Mouse (Mus musculus) kidney, adult 2 months (tissue): ENCODE results near the gene Pdilt. TPM values are rescaled to one million over a fixed set of nuclear protein-coding genes. Genes with fewer than 3 reads are reported as not detected.
A peak's percentile ranks its signal among the peaks of the same experiment; 100 is the strongest.

Experiments
- DNase-seq: peaks from one replicate; pipeline ENCODE4 v3.0.0; 2021
- H3K27ac ChIP-seq: fragments of 200-500 bp; 2 replicates; pipeline ENCODE4 v1.5.1; 2012; ENCODE audit warnings: low read depth, low read length, control low read depth, inconsistent platforms; ENCODE audit not compliant: insufficient read depth
- H3K27me3 ChIP-seq: fragments of 200-500 bp; replicated peaks from 2 replicates; pipeline ENCODE4 v1.6.1; 2012; ENCODE audit warnings: mild to moderate bottlenecking, moderate library complexity, low read length, inconsistent platforms; ENCODE audit not compliant: control insufficient read depth, insufficient read depth
- H3K36me3 ChIP-seq: fragments of 200-500 bp; 2 replicates; pipeline ENCODE4 v1.6.1; 2012; ENCODE audit warnings: mild to moderate bottlenecking, moderate library complexity, low read length, inconsistent platforms; ENCODE audit not compliant: control insufficient read depth, insufficient read depth
- H3K4me1 ChIP-seq: fragments of 200-500 bp; 2 replicates; pipeline ENCODE4 v1.6.1; 2011; ENCODE audit warnings: low read length; ENCODE audit not compliant: control insufficient read depth, insufficient read depth
- H3K4me3 ChIP-seq: fragments of 200-500 bp; 2 replicates; pipeline ENCODE4 v1.5.1; 2011; ENCODE audit warnings: mild to moderate bottlenecking, low read depth, low read length, control low read depth; ENCODE audit not compliant: insufficient read depth
- CTCF ChIP-seq: fragments of 200-500 bp; conservative IDR thresholded peaks from 2 replicates; pipeline ENCODE4 v1.5.1; 2011; ENCODE audit warnings: low read depth, mild to moderate bottlenecking, control low read depth, low read length, moderate library complexity, mixed read lengths; ENCODE audit not compliant: insufficient read depth, insufficient read length
- POLR2A ChIP-seq: fragments of 200-500 bp; IDR thresholded peaks from one replicate; pipeline ENCODE4 v1.6.1; 2011; ENCODE audit warnings: low read depth, low read length, control low read depth
- WGBS: fragments of 180-500 bp; shearing (Covaris S2); methylation state at CpG from one replicate; pipeline ENCODE4 v1.1.7; 2018; 5-methylcytosine and 5-hydroxymethylcytosine counted together
- polyA plus RNA-seq: library from polyadenylated mRNA; depleted of rRNA; stranded (reverse); fragments of >200 nt; gene quantifications from 2 replicates; pipeline ENCODE4 v1.2.3, GENCODE M21; 2012

Gene Pdilt
- polyA plus RNA-seq, 1 experiment = 2.2 TPM

- no peaks in the 10 kb centered on the region for H3K36me3 ChIP-seq
- no peaks in the 10 kb centered on the region for H3K27me3 ChIP-seq
- peaks cover 2% of the 10 kb centered on the region; the same call in 1 of the 2 replicates for H3K4me1 ChIP-seq
- peak; percentile 57 for DNase-seq
- no peak overlapping the region for H3K4me3 ChIP-seq
- H3K27ac ChIP-seq = no peak overlapping the region
- TF ChIP-seq CTCF (no peak), POLR2A (no peak)
These were observed 22.3 kb upstream of the Pdilt start for GRCm38 (mm10) chr7:119545572-119545971.

- TF ChIP-seq CTCF (no peak), POLR2A (no peak)
- no peak overlapping the region for H3K4me3 ChIP-seq
- no peak overlapping the region for H3K27ac ChIP-seq
- peaks cover 3% of the 10 kb centered on the region; the same call in 1 of the 2 replicates for H3K36me3 ChIP-seq
- WGBS = 54% methylated on average over 2 of the region's 2 CpGs
- H3K4me1 ChIP-seq = no peaks in the 10 kb centered on the region; the same call in 1 of the 2 replicates
- H3K27me3 ChIP-seq = no peaks in the 10 kb centered on the region
- no peak for DNase-seq
These were observed 19.2 kb upstream of the Pdilt start for GRCm38 (mm10) chr7:119542445-119542844.

GRCm38 (mm10) chr7:119534389-119534788 lies 11.1 kb upstream of the Pdilt start:
- no peak for DNase-seq
- H3K27me3 ChIP-seq = no peaks in the 10 kb centered on the region
- peaks cover 7% of the 10 kb centered on the region; the same call in 1 of the 2 replicates for H3K36me3 ChIP-seq
- peaks cover 12% of the 10 kb centered on the region for H3K4me1 ChIP-seq
- no peak overlapping the region for H3K27ac ChIP-seq
- H3K4me3 ChIP-seq = no peak overlapping the region
- TF ChIP-seq POLR2A (no peak), CTCF (no peak)
- WGBS = 95% methylated on average over 2 of the region's 2 CpGs

GRCm38 (mm10) chr7:119532924-119533323 lies 9.6 kb upstream of the Pdilt start:
- no peaks in the 10 kb centered on the region for H3K27me3 ChIP-seq
- H3K36me3 ChIP-seq = peaks cover 5% of the 10 kb centered on the region; the same call in 1 of the 2 replicates
- H3K4me1 ChIP-seq = peaks cover 23% of the 10 kb centered on the region
- peak overlapping the region; percentile 98 for H3K27ac ChIP-seq
- no peak overlapping the region for H3K4me3 ChIP-seq
- WGBS = 19% methylated on average over 1 of the region's 1 CpGs
- TF ChIP-seq CTCF (no peak), POLR2A (no peak)
- DNase-seq = peak; percentile 73

GRCm38 (mm10) chr7:119528617-119529016 lies 5.3 kb upstream of the Pdilt start:
- TF ChIP-seq CTCF (no peak), POLR2A (no peak)
- peaks cover 2% of the 10 kb centered on the region; the same call in 1 of the 2 replicates for H3K36me3 ChIP-seq
- no peaks in the 10 kb centered on the region for H3K27me3 ChIP-seq
- peaks cover 39% of the 10 kb centered on the region for H3K4me1 ChIP-seq
- 60% methylated on average over 7 of the region's 7 CpGs for WGBS
- peak overlapping the region; percentile 96 for H3K27ac ChIP-seq
- DNase-seq = no peak
- H3K4me3 ChIP-seq = no peak overlapping the region

GRCm38 (mm10) chr7:119527548-119527947 lies 4.3 kb upstream of the Pdilt start:
- peak; percentile 79 for DNase-seq
- peak overlapping the region; percentile 98 for H3K27ac ChIP-seq
- H3K36me3 ChIP-seq = no peaks in the 10 kb centered on the region
- peaks cover 44% of the 10 kb centered on the region for H3K4me1 ChIP-seq
- H3K27me3 ChIP-seq = no peaks in the 10 kb centered on the region
- 23% methylated on average over 2 of the region's 2 CpGs for WGBS
- peak overlapping the region; percentile 41; the same call in 1 of the 2 replicates for H3K4me3 ChIP-seq
- TF ChIP-seq POLR2A (no peak), CTCF (no peak)

- H3K27me3 ChIP-seq = no peaks in the 10 kb centered on the region
- no peaks in the 10 kb centered on the region for H3K36me3 ChIP-seq
- 88% methylated on average over 1 of the region's 1 CpGs for WGBS
- TF ChIP-seq POLR2A = no peak
- H3K4me1 ChIP-seq = peaks cover 41% of the 10 kb centered on the region
- DNase-seq = no peak
- H3K27ac ChIP-seq = peak overlapping the region; percentile 98
- H3K4me3 ChIP-seq = peak overlapping the region; percentile 41
These were observed 3.8 kb upstream of the Pdilt start for GRCm38 (mm10) chr7:119527135-119527534.
